Mouse (Mus musculus): ENCODE measurements at regions not wholly inside any gene's neighbourhood (a gene's known extent, or its start where the extent isn't known, plus 50 kb on each side); places are given as distances from the start of the nearest gene placed in this dataset.

DNA sequence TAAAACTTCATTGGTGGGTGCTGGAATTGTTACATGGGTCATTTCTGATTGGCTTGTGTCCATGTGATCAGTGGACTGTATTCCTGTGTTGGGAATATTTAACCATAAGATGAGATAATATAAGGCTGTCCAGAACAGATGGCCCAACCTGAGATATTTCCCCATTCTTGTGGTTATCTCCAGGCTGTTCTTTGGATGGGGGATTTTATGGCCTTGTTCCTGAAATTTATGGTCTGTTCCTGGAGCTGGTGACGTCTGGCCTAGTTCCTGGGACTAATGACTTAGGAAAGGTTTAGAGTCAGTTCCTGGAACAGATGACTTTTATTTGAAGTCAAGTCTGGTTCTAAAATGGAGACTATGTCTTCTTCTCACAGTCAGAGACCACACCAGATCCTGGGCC lies 64.8 kb upstream of the Adgra1 start:
- TF ChIP-seq CTCF (IDR thresholded peaks at IDR 0.05; ENCODE audit: low read depth, low read length) (no peak), POLR2A (IDR thresholded peaks at IDR 0.05; ENCODE audit: extremely low read depth, insufficient read depth, low read length) (no peak)

Data from liver, adult 2 months (tissue).